Comparison of ENCODE assay signal across 23 mouse cellular contexts in genomic region chr4:58275261-58275895, GRCm38 (mm10). TPM values are rescaled to one million over a fixed set of nuclear protein-coding genes. Genes with fewer than 3 reads are reported as not detected.
DNase-seq lines count a peak whose midpoint lies in the region; ATAC-seq lines count a peak whose summit lies in the region.
"Had no signal": no experiment of that assay in that cellular context is flagged by ENCODE, and none has a peak within 500 bp of the region (broad histone marks: within the 10 kb centered on the region; RNA-seq: fewer than 3 reads in every experiment).

No protein-coding gene starts in this region.

- peak; percentile 17 for DNase-seq in embryonic facial prominence, embryonic 14.5 days (ENCODE audit: low spot score)
- no peak for DNase-seq in embryonic facial prominence, embryonic 10.5 days (ENCODE audit: low spot score)
- DNase-seq in intestine, embryonic 14.5 days (ENCODE audit: low spot score), result peak; percentile 35
- DNase-seq in 416B (ENCODE audit: low read depth), result peak; percentile 57
- DNase-seq in lung, postnatal 10 days, result no peak
- DNase-seq: adrenal gland, postnatal 25 days; cerebellum, adult 18-20 months; cerebellum, postnatal 36 days; kidney, adult 18-20 months; liver, embryonic 13.5 days; lung, adult 2 months; lung, postnatal 36 days; thymus, adult 18-20 months; thymus, postnatal 36 days had no signal

- no peak overlapping the region for H3K4me2 ChIP-seq in embryonic facial prominence, embryonic 14.5 days (ENCODE audit: low read depth, low read length)
- no peak overlapping the region for H3K4me2 ChIP-seq in intestine, embryonic 14.5 days (ENCODE audit: low read length)
- no peak overlapping the region for H3K4me2 ChIP-seq in intestine, embryonic 16.5 days (ENCODE audit: low read depth, low read length)
- H3K4me2 ChIP-seq: heart, embryonic 13.5 days; hindbrain, embryonic 12.5 days; limb, embryonic 13.5 days; liver, embryonic 13.5 days had no signal

- no peak for ATAC-seq in embryonic facial prominence, embryonic 14.5 days (ENCODE audit: low read depth)
- ATAC-seq in intestine, embryonic 14.5 days (replicated peaks; ENCODE audit: low FRiP score, low TSS enrichment, low read depth), result no peak
- ATAC-seq in intestine, embryonic 16.5 days, result no peak
- no peak for ATAC-seq in megakaryocyte, adult 5-6 weeks (ENCODE audit: poor library complexity, severe bottlenecking)

- no peak overlapping the region for H3K27ac ChIP-seq in embryonic facial prominence, embryonic 14.5 days (replicated peaks; ENCODE audit: low read depth, low read length)
- H3K27ac ChIP-seq in embryonic facial prominence, embryonic 10.5 days (replicated peaks), result no peak overlapping the region
- H3K27ac ChIP-seq in intestine, embryonic 14.5 days (ENCODE audit: low read depth), result no peak overlapping the region
- H3K27ac ChIP-seq in intestine, embryonic 16.5 days (ENCODE audit: low read length), result no peak overlapping the region
- H3K27ac ChIP-seq in brown adipose tissue, adult 24 weeks (replicated peaks; ENCODE audit: low read depth, low read length), result 0 out of 2 replicates have a peak overlapping the region, but pooled peaks have one; percentile 23
- H3K27ac ChIP-seq: heart, embryonic 13.5 days; hindbrain, embryonic 12.5 days; limb, embryonic 13.5 days; liver, embryonic 13.5 days had no signal

- no peaks in the 10 kb centered on the region for H3K27me3 ChIP-seq in embryonic facial prominence, embryonic 14.5 days (replicated peaks; ENCODE audit: control insufficient read depth, insufficient read depth, low read length)
- H3K27me3 ChIP-seq in embryonic facial prominence, embryonic 10.5 days (replicated peaks; ENCODE audit: low read depth, poor library complexity, severe bottlenecking), result no peaks in the 10 kb centered on the region
- no peaks in the 10 kb centered on the region for H3K27me3 ChIP-seq in intestine, embryonic 14.5 days (replicated peaks; ENCODE audit: control insufficient read depth, insufficient read depth, low read length)
- H3K27me3 ChIP-seq in intestine, embryonic 16.5 days (replicated peaks; ENCODE audit: control insufficient read depth, insufficient read depth, low read length), result no peaks in the 10 kb centered on the region
- H3K27me3 ChIP-seq: heart, embryonic 13.5 days; hindbrain, embryonic 12.5 days; limb, embryonic 13.5 days; liver, embryonic 13.5 days had no signal

- H3K4me3 ChIP-seq in embryonic facial prominence, embryonic 14.5 days (ENCODE audit: low read depth, low read length), result no peak overlapping the region
- no peak overlapping the region for H3K4me3 ChIP-seq in embryonic facial prominence, embryonic 10.5 days
- no peak overlapping the region for H3K4me3 ChIP-seq in intestine, embryonic 14.5 days (ENCODE audit: low read depth, low read length)
- no peak overlapping the region for H3K4me3 ChIP-seq in intestine, embryonic 16.5 days (ENCODE audit: low read length)
- no peak overlapping the region for H3K4me3 ChIP-seq in brown adipose tissue, adult 24 weeks (ENCODE audit: insufficient read depth, low read depth, low read length)
- H3K4me3 ChIP-seq: heart, embryonic 13.5 days; hindbrain, embryonic 12.5 days; limb, embryonic 13.5 days; liver, embryonic 13.5 days had no signal

- H3K9me3 ChIP-seq in embryonic facial prominence, embryonic 14.5 days (ENCODE audit: control insufficient read depth, low read length), result no peaks in the 10 kb centered on the region
- no peaks in the 10 kb centered on the region for H3K9me3 ChIP-seq in embryonic facial prominence, embryonic 10.5 days
- no peaks in the 10 kb centered on the region for H3K9me3 ChIP-seq in intestine, embryonic 14.5 days (ENCODE audit: control insufficient read depth, low read length)
- H3K9me3 ChIP-seq in intestine, embryonic 16.5 days (ENCODE audit: control insufficient read depth, low read length), result no peaks in the 10 kb centered on the region
- H3K9me3 ChIP-seq: heart, embryonic 13.5 days; hindbrain, embryonic 12.5 days; limb, embryonic 13.5 days; liver, embryonic 13.5 days had no signal

- peaks cover 18% of the 10 kb centered on the region for H3K4me1 ChIP-seq in embryonic facial prominence, embryonic 14.5 days (ENCODE audit: control insufficient read depth, insufficient read depth, low read length)
- peaks cover 15% of the 10 kb centered on the region for H3K4me1 ChIP-seq in embryonic facial prominence, embryonic 10.5 days
- H3K4me1 ChIP-seq in intestine, embryonic 14.5 days (replicated peaks; ENCODE audit: control insufficient read depth, insufficient read depth, low read length), result peaks cover 14% of the 10 kb centered on the region
- H3K4me1 ChIP-seq in intestine, embryonic 16.5 days (ENCODE audit: control insufficient read depth, insufficient read depth, low read length), result peaks cover 7% of the 10 kb centered on the region; the same call in 1 of the 2 replicates
- H3K4me1 ChIP-seq in brown adipose tissue, adult 24 weeks (ENCODE audit: control insufficient read depth, insufficient read depth, insufficient read length, low read length), result no peaks in the 10 kb centered on the region
- H3K4me1 ChIP-seq: heart, embryonic 13.5 days; liver, embryonic 13.5 days had no signal

- H3K36me3 ChIP-seq in embryonic facial prominence, embryonic 14.5 days (ENCODE audit: control insufficient read depth, insufficient read depth, low read length), result no peaks in the 10 kb centered on the region
- no peaks in the 10 kb centered on the region for H3K36me3 ChIP-seq in embryonic facial prominence, embryonic 10.5 days (replicated peaks)
- H3K36me3 ChIP-seq in intestine, embryonic 14.5 days (ENCODE audit: control insufficient read depth, insufficient read depth, low read length), result no peaks in the 10 kb centered on the region
- H3K36me3 ChIP-seq in intestine, embryonic 16.5 days (ENCODE audit: control insufficient read depth, insufficient read depth, low read length), result no peaks in the 10 kb centered on the region
- H3K36me3 ChIP-seq: heart, embryonic 13.5 days; hindbrain, embryonic 12.5 days; limb, embryonic 13.5 days; liver, embryonic 13.5 days had no signal

- H3K9ac ChIP-seq in embryonic facial prominence, embryonic 14.5 days (ENCODE audit: low read depth, low read length), result no peak overlapping the region
- no peak overlapping the region for H3K9ac ChIP-seq in intestine, embryonic 14.5 days (ENCODE audit: low read length)
- H3K9ac ChIP-seq in intestine, embryonic 16.5 days (ENCODE audit: low read depth, low read length), result no peak overlapping the region
- H3K9ac ChIP-seq: heart, embryonic 13.5 days; hindbrain, embryonic 12.5 days; limb, embryonic 13.5 days; liver, embryonic 13.5 days had no signal

- 58% methylated on average over 8 of the region's 8 CpGs for WGBS in embryonic facial prominence, embryonic 14.5 days
- 84% methylated on average over 8 of the region's 8 CpGs for WGBS in embryonic facial prominence, embryonic 10.5 days
- WGBS in intestine, embryonic 14.5 days, result 75% methylated on average over 8 of the region's 8 CpGs
- WGBS in intestine, embryonic 16.5 days, result 66% methylated on average over 8 of the region's 8 CpGs

RNA-seq across cellular contexts. Expression of gene Musk, which starts 10.4 kb away (rescaled TPM):
- 11.8 and 12.9 TPM in 2 replicates for polyA plus RNA-seq in embryonic facial prominence, embryonic 14.5 days (2014; fragmentation: Nextera tagmentation; extraction: Ambion mirVana)
- 0.08 and 0.22 TPM in 2 replicates for polyA plus RNA-seq in embryonic facial prominence, embryonic 10.5 days (2016; fragmentation: Nextera tagmentation; extraction: Ambion mirVana)
- 0.09 and 0.20 TPM in 2 replicates for polyA plus RNA-seq in intestine, embryonic 14.5 days (2014; fragmentation: Nextera tagmentation; extraction: Ambion mirVana)
- polyA plus RNA-seq in intestine, embryonic 16.5 days (2015; fragmentation: Nextera tagmentation; extraction: Ambion mirVana), result 0.10 and 0.13 TPM in 2 replicates
- 0.32 and 1.0 TPM in 2 replicates for polyA plus RNA-seq in brown adipose tissue, adult 24 weeks (2012; ENCODE audit: insufficient read depth, insufficient read length, missing spikeins)
- not detected in 2 replicates for total RNA-seq in megakaryocyte, adult 5-6 weeks (2015)
- total RNA-seq in megakaryocyte, adult 5-6 weeks (2017), result not detected in 2 replicates
- total RNA-seq: granulocyte monocyte progenitor cell, adult 5-6 weeks; megakaryocyte-erythroid progenitor cell, adult 5-6 weeks; neutrophil, adult 5-6 weeks had no signal

Comparison
In these comparisons a context has a peak if more than half of its experiments do, and no peak if none do; other contexts are left out.
1. DNase-seq: peak in embryonic facial prominence, embryonic 14.5 days (single experiment), intestine, embryonic 14.5 days (single experiment) and 416B (single experiment); none in embryonic facial prominence, embryonic 10.5 days (single experiment) and lung, postnatal 10 days (single experiment).